Mouse (Mus musculus): ENCODE results near the gene Gm9.

- TF ChIP-seq CTCF (IDR thresholded peaks at IDR 0.05; ENCODE audit: low read depth, low read length) (no peak), EP300 (IDR thresholded peaks at IDR 0.05; ENCODE audit: insufficient read depth, low read depth, low read length) (no peak), POLR2A (IDR thresholded peaks at IDR 0.05; ENCODE audit: insufficient read depth, low read length) (no peak)
Observed at GRCm38 (mm10) chrX:37191744-37192379, 19.0 kb downstream of the Gm9 start.

Measured in ES-Bruce4 (cell line).